Mouse (Mus musculus): ENCODE measurements around the gene S1pr3.

Gene S1pr3

GRCm38 (mm10) chr13:51405731-51406320, 2.6 kb upstream of the S1pr3 start:
- in situ Hi-C loops (cut with MboI) = loop anchor here (25.0 kb wide), 1 partner anchor 219 kb away; no protein-coding TSS in a partner anchor

- in situ Hi-C loops (cut with MboI) = loop anchor here (25.0 kb wide), 1 partner anchor 220 kb away; no protein-coding TSS in a partner anchor
Measured at GRCm38 (mm10) chr13:51407541-51408217, 760 bp upstream of the S1pr3 start.

DNA sequence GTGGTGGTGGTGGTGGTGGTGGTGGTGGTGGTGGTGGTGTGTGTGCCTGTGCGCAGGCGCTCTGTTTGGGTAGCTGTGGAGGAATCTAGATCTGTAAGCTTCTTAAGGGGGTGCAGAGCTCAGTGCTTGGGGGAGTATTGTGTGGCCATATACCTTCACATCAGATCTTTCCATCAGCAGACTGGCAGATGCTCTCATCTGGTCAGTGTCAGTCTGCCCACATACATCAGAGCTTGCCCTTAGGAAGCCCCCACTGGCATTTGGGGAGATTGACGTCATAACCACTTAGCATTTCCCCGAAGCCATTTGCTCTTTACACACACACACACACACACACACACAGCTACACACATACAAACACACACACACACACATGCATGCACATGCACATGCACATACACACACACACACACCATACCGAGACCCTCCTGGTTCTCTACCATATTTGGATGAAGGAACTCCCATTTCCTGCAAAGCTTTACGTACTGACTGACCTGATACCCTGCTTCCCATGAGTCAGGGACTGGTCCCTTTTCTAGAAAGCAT, 1.6 kb downstream of the S1pr3 start:
- in situ Hi-C loops (cut with MboI) = loop anchor here (10.0 to 25.0 kb wide), 2 partner anchors 223 to 305 kb away; partner anchors contain the start of gene Spin1

DNA sequence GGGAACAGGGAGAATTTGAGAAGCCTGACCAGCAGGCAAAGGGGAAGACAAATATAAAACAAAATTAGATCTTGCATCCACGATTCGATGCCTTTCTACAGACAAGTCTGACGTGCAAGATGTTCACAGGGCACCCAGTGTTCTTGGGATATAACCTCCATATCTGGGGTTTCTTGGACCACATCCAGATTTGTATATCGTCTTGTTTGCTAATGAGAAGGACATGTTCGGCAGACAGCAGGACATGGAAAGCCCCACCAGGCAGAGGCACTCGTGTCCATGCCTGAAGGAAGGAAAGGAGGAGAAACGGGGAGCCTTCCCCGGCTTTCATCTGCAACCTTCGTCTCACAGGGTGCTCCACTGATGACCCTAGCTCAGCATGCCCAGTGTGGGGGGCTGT, 2.8 kb downstream of the S1pr3 start:
- in situ Hi-C loops (cut with MboI) = loop anchor here (10.0 to 25.0 kb wide), 2 partner anchors 224 to 306 kb away; partner anchors contain the start of gene Spin1

GRCm38 (mm10) chr13:51411696-51412430, 3.4 kb downstream of the S1pr3 start:
- in situ Hi-C loops (cut with MboI) = loop anchor here (10.0 to 25.0 kb wide), 2 partner anchors 225 to 307 kb away; partner anchors contain the start of gene Spin1

DNA sequence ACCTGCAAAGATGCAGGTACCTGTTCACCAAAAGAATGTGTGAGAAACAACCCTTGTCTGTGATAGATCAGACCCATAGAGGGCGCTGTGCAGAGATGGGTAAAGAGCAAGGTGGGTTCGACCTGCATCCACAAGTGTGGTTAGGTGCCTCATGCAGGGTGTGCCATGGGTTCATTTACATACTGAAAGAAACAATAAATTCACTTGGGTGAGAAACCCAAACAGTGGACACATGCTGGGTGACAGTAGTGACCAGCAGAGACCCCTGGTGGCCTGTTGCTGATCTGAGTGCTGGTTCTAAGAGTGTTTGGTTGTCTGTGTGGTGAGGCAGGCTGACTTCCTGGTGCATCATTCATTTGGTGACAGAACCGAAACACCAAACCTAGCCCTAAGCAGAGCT, 5.0 kb downstream of the S1pr3 start:
- in situ Hi-C loops (cut with MboI) = loop anchor here (10.0 to 25.0 kb wide), 2 partner anchors 226 to 309 kb away; partner anchors contain the start of gene Spin1

DNA sequence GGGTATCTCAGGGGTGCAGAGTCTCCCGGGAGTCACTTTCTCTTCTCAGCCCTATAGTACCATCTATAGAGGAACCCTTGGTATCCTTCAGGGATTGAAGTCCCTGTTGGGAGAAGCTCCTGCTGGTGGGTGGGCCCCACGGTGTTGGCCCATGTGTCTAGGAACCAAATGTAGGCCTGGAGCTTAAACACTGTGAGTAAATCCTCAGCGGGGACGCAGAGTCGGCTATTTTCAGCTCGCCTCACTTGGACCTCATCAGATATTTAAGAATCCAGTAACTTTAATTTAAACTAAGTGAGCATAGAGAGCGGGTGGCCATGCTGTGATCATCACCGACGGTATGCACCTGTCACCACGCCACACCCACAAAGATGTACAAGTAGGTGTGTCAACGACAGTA, 8.3 kb downstream of the S1pr3 start:
- in situ Hi-C loops (cut with MboI) = loop anchor here (10.0 to 25.0 kb wide), 2 partner anchors 229 to 312 kb away; partner anchors contain the start of gene Spin1

- in situ Hi-C loops (cut with MboI) = loop anchor here (10.0 to 25.0 kb wide), 2 partner anchors 230 to 313 kb away; partner anchors contain the start of gene Spin1
Measured at GRCm38 (mm10) chr13:51417796-51418195, 9.4 kb downstream of the S1pr3 start.

DNA sequence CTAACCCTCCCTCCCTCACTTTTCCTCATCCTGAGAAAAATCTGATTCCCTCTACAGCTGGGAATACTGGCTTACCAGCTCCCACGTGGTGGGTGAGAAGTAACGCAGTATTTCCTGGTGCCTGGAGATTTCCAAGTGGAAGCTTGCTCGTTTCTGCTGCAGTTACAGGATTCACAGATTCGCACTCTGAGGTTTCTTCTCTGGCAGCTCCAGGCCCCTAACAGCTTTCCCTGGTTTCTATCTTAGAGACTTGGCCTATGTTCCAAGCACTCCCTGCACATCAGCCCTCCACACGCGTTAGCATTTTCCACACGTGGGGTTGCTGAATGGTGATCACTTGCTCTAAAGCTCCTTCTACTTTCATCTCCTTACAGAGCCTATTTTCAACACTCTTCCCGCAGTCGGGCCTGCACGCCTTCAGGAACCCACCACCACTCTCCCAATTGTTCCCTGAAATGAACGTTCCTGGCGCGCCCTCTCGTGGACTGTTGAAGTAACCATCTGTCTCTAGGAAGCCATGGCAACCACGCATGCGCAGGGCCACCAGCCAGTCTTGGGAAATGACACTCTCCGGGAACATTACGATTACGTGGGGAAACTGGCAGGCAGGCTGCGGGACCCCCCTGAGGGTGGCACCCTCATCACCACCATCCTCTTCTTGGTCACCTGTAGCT, 10.0 kb downstream of the S1pr3 start:
- in situ Hi-C loops (cut with MboI) = loop anchor here (10.0 to 25.0 kb wide), 2 partner anchors 231 to 314 kb away; partner anchors contain the start of gene Spin1

- in situ Hi-C loops (cut with MboI) = loop anchor here (10.0 to 25.0 kb wide), 2 partner anchors 232 to 314 kb away; partner anchors contain the start of gene Spin1
Measured at GRCm38 (mm10) chr13:51418942-51419451, 10.6 kb downstream of the S1pr3 start.

GRCm38 (mm10) chr13:51419501-51419900, 11.1 kb downstream of the S1pr3 start:
- in situ Hi-C loops (cut with MboI) = loop anchor here (10.0 to 25.0 kb wide), 2 partner anchors 232 to 315 kb away; partner anchors contain the start of gene Spin1

DNA sequence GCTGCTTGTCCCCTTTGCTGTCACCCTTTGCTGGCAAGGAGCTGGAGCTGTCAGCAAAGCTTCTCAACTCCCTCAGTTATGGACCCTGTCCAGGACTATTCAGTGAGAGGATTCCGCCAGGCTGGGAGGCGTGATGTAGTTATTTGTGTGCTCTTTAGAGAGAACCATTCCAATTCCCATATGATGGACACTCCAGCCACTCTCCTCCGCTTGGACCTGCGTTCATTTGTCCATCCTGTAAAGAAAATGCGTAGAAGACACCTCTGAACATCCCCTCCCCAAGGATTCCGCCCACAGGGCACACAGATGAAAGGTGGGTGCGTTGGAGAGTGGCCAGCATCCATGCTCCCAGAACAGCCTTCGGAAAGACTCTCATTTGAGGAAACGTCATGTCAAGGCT, 12.4 kb downstream of the S1pr3 start:
- in situ Hi-C loops (cut with MboI) = loop anchor here (5.0 to 25.0 kb wide), 2 partner anchors 234 to 474 kb away; no protein-coding TSS in a partner anchor

GRCm38 (mm10) chr13:51423647-51424046, 15.2 kb downstream of the S1pr3 start:
- in situ Hi-C loops (cut with MboI) = loop anchor here (5.0 to 25.0 kb wide), 2 partner anchors 236 to 476 kb away; no protein-coding TSS in a partner anchor

GRCm38 (mm10) chr13:51424647-51425046, 16.2 kb downstream of the S1pr3 start:
- in situ Hi-C loops (cut with MboI) = loop anchor here (5.0 to 25.0 kb wide), 2 partner anchors 237 to 477 kb away; no protein-coding TSS in a partner anchor

- in situ Hi-C loops (cut with MboI) = no loop called here
Measured at GRCm38 (mm10) chr13:51425662-51426443, 17.4 kb downstream of the S1pr3 start.

- in situ Hi-C loops (cut with MboI) = no loop called here
Measured at GRCm38 (mm10) chr13:51433371-51433770, 24.9 kb downstream of the S1pr3 start.

DNA sequence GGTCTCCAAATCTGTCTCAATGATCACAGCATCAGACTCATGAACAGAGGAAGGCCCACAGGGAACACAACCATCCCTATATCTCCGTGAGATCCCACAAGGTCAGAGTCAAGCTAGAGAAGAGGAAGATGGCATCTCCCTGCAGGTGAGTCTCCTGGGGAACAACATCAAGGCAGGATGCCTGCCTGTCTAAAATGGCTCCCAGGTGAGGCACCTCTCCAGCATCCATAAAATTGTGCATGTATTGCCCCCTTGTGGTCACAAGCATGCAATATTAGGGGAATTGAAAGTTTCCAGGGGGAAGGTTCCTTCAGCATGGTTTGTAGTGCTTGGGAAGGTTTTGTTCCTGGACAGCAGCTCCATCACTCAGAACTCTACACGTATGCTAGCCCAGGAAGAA, 26.0 kb downstream of the S1pr3 start:
- in situ Hi-C loops (cut with MboI) = no loop called here

DNA sequence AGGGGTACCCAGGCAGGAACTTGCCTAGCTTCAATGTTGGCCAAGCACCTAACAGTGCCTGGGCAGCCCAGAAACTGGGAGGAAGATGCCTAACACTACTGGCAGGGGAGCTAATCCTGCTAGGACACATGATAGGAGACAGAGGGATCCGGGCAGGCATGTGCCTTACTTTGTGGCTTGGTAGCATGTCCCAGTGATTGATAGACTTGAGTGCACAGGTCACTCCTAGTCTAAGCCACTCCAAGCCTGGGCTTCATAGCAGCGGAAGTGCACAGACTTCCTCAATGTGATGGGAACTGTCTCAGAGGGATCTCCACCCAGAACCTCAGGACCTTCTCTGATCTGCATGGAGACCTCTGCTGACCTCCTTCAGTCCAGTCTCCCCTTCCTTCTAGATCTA, 26.7 kb downstream of the S1pr3 start:
- in situ Hi-C loops (cut with MboI) = no loop called here

Measured in mature B cell (primary cell).